Mouse (Mus musculus): ENCODE data around the gene Pou3f3.

GRCm38 (mm10) chr1:42684345-42684744 is 11.2 kb upstream of the Pou3f3 start:
- TF ChIP-seq CTCF (IDR thresholded peaks at IDR 0.05; ENCODE audit: low read depth) (no peak), EP300 (IDR thresholded peaks at IDR 0.05; ENCODE audit: low read depth) (no peak)

Data from liver, embryonic 14.5 days (tissue).